10 mouse cellular contexts compared by ENCODE assay signal in genomic region chr5:103774703-103775333, GRCm38 (mm10).
A peak's percentile ranks its signal among the peaks of the same experiment; 100 is the strongest.
DNase-seq lines count a peak whose midpoint lies in the region; ATAC-seq and TF ChIP-seq lines count a peak whose summit lies in the region.
"Had no signal": no experiment of that assay in that cellular context is flagged by ENCODE, and none has a peak within 500 bp of the region (broad histone marks: within the 10 kb centered on the region; RNA-seq: fewer than 3 reads in every experiment).

No protein-coding gene starts in this region.

- WGBS in lung, postnatal 0 days, result 44% methylated on average over 11 of the region's 11 CpGs

- no peaks in the 10 kb centered on the region for H3K36me3 ChIP-seq in lung, postnatal 0 days (ENCODE audit: insufficient read depth, low read length)

- DNase-seq in gastrocnemius, adult 2 months, result peak; percentile 30
- DNase-seq in gastrocnemius, postnatal 10 days, result no peak
- DNase-seq in lung, postnatal 0 days (ENCODE audit: low spot score), result peak; percentile 68
- DNase-seq in lung, postnatal 10 days, result no peak
- DNase-seq in gastrocnemius, postnatal 25 days, result no peak
- DNase-seq in ovary, postnatal 14 days (ENCODE audit: low spot score), result no peak
- DNase-seq: cerebellum, postnatal 10 days had no signal

- H3K27me3 ChIP-seq in lung, postnatal 0 days (replicated peaks; ENCODE audit: insufficient read depth, low read length), result no peaks in the 10 kb centered on the region

- no peak overlapping the region for H3K4me2 ChIP-seq in lung, postnatal 0 days (replicated peaks; ENCODE audit: low read depth, low read length)

- H3K4me3 ChIP-seq in gastrocnemius, adult 2 months, result peak overlapping the region; percentile 48
- H3K4me3 ChIP-seq in lung, postnatal 0 days (ENCODE audit: low read depth, low read length), result no peak overlapping the region
- H3K4me3 ChIP-seq in brown adipose tissue, adult 24 weeks (ENCODE audit: insufficient read depth, low read depth, low read length), result no peak overlapping the region

- intact Hi-C loops in gastrocnemius, adult 2 months (cut with DNase I), result no loop called here

- no peak for TF ChIP-seq CTCF in gastrocnemius, adult 2 months (IDR thresholded peaks at IDR 0.05)
- TF ChIP-seq CTCF in lung, postnatal 0 days (IDR thresholded peaks at IDR 0.05), result no peak

- H3K9ac ChIP-seq in lung, postnatal 0 days (replicated peaks; ENCODE audit: low read depth), result no peak overlapping the region

- H3K9me3 ChIP-seq in lung, postnatal 0 days (ENCODE audit: low read length), result no peaks in the 10 kb centered on the region

- ATAC-seq in lung, postnatal 0 days, result peak; percentile 52
- peak; percentile 50 for ATAC-seq in megakaryocyte-erythroid progenitor cell, adult 5-6 weeks (replicated peaks; ENCODE audit: low FRiP score, low TSS enrichment, poor library complexity, severe bottlenecking)
- ATAC-seq: midbrain, embryonic 16.5 days had no signal

- peaks cover 44% of the 10 kb centered on the region for H3K4me1 ChIP-seq in lung, postnatal 0 days (ENCODE audit: insufficient read depth, low read depth, low read length)
- H3K4me1 ChIP-seq in brown adipose tissue, adult 24 weeks (ENCODE audit: control insufficient read depth, insufficient read depth, insufficient read length, low read length), result peaks cover 41% of the 10 kb centered on the region

- peak overlapping the region; percentile 83 for H3K27ac ChIP-seq in gastrocnemius, adult 2 months
- peak overlapping the region; percentile 69 for H3K27ac ChIP-seq in lung, postnatal 0 days (ENCODE audit: low read length)
- H3K27ac ChIP-seq in brown adipose tissue, adult 24 weeks (replicated peaks; ENCODE audit: low read depth, low read length), result peak overlapping the region; percentile 11; the same call in 1 of the 2 replicates

- TF ChIP-seq EP300 in lung, postnatal 0 days (IDR thresholded peaks at IDR 0.05), result peak; percentile 47; the same call in 1 of the 2 replicates

Comparison
In these comparisons a context has a peak if more than half of its experiments do, and no peak if none do; other contexts are left out.
1. DNase-seq: peak in gastrocnemius, adult 2 months (single experiment) and lung, postnatal 0 days (single experiment); none in gastrocnemius, postnatal 10 days (single experiment), lung, postnatal 10 days (single experiment), gastrocnemius, postnatal 25 days (single experiment) and ovary, postnatal 14 days (single experiment).
2. H3K27ac ChIP-seq: peak in every context shown above with its lines; median percentile 83 in gastrocnemius, adult 2 months; 69 in lung, postnatal 0 days; 11 in brown adipose tissue, adult 24 weeks.